Mouse (Mus musculus): ENCODE results near the gene Zfp3. TPM values are rescaled to one million over a fixed set of nuclear protein-coding genes. Genes with fewer than 3 reads are reported as not detected.

Zfp3 gene
- total RNA-seq (2021): 1 to 10 TPM; 6.5 to 6.7 TPM

- peak; percentile 73 to 83 for DNase-seq
- intact Hi-C loops (cut with DNase I): no loop called here
These were observed at the start of gene Zfp3 for GRCm38 (mm10) chr11:70763936-70764808. Gene Zfp3 (plus strand): TSS chr11:70764209.

- intact Hi-C loops (cut with DNase I): no loop called here
- DNase-seq: no peak
These were observed 48.2 kb upstream of the Zfp3 start for GRCm38 (mm10) chr11:70715832-70716231.

- intact Hi-C loops (cut with DNase I): no loop called here
- no peak for DNase-seq
These were observed 45.5 kb upstream of the Zfp3 start for GRCm38 (mm10) chr11:70718481-70718880.

GRCm38 (mm10) chr11:70720567-70720966 is 43.4 kb upstream of the Zfp3 start:
- intact Hi-C loops (cut with DNase I): no loop called here
- no peak for DNase-seq

GRCm38 (mm10) chr11:70721072-70721471 is 42.9 kb upstream of the Zfp3 start:
- no peak for DNase-seq
- intact Hi-C loops (cut with DNase I): no loop called here

- intact Hi-C loops (cut with DNase I): no loop called here
- no peak for DNase-seq
These were observed 39.3 kb upstream of the Zfp3 start for GRCm38 (mm10) chr11:70724706-70725105.

- intact Hi-C loops (cut with DNase I): no loop called here
These were observed 37.4 kb upstream of the Zfp3 start for GRCm38 (mm10) chr11:70726585-70726984.

GRCm38 (mm10) chr11:70727385-70727784 is 36.6 kb upstream of the Zfp3 start:
- DNase-seq: no peak
- intact Hi-C loops (cut with DNase I): no loop called here

More at GRCm38 (mm10) chr11:70726585-70726984, 37.4 kb upstream of the Zfp3 start:
- no peak for DNase-seq

- no peak for DNase-seq
- intact Hi-C loops (cut with DNase I): no loop called here
These were observed 33.5 kb upstream of the Zfp3 start for GRCm38 (mm10) chr11:70730427-70731038.

- intact Hi-C loops (cut with DNase I): no loop called here
- DNase-seq: no peak
These were observed 32.8 kb upstream of the Zfp3 start for GRCm38 (mm10) chr11:70731178-70731577.

- intact Hi-C loops (cut with DNase I): no loop called here
- no peak for DNase-seq
These were observed 30.8 kb upstream of the Zfp3 start for GRCm38 (mm10) chr11:70733256-70733655.

- DNase-seq: no peak
These were observed 26.3 kb upstream of the Zfp3 start for GRCm38 (mm10) chr11:70737749-70738148.

GRCm38 (mm10) chr11:70741603-70742002 is 22.4 kb upstream of the Zfp3 start:
- intact Hi-C loops (cut with DNase I): no loop called here
- no peak for DNase-seq

More at GRCm38 (mm10) chr11:70737749-70738148, 26.3 kb upstream of the Zfp3 start:
- intact Hi-C loops (cut with DNase I): no loop called here

- no peak for DNase-seq
- intact Hi-C loops (cut with DNase I): no loop called here
These were observed 21.9 kb upstream of the Zfp3 start for GRCm38 (mm10) chr11:70742117-70742516.

GRCm38 (mm10) chr11:70742581-70743459 is 21.2 kb upstream of the Zfp3 start:
- DNase-seq: no peak
- intact Hi-C loops (cut with DNase I): no loop called here

GRCm38 (mm10) chr11:70745636-70746035 is 18.4 kb upstream of the Zfp3 start:
- no peak for DNase-seq
- intact Hi-C loops (cut with DNase I): no loop called here

- no peak for DNase-seq
- intact Hi-C loops (cut with DNase I): no loop called here
These were observed 16.0 kb upstream of the Zfp3 start for GRCm38 (mm10) chr11:70747876-70748545.

GRCm38 (mm10) chr11:70752337-70753017 is 11.5 kb upstream of the Zfp3 start:
- intact Hi-C loops (cut with DNase I): no loop called here
- DNase-seq: no peak

- no peak for DNase-seq
- intact Hi-C loops (cut with DNase I): no loop called here
These were observed 10.9 kb upstream of the Zfp3 start for GRCm38 (mm10) chr11:70753146-70753545.

- no peak for DNase-seq
- intact Hi-C loops (cut with DNase I): no loop called here
These were observed 9.5 kb upstream of the Zfp3 start for GRCm38 (mm10) chr11:70754476-70754875.
